Mouse (Mus musculus): Measurements from ENCODE around the gene Ggnbp2. TPM values are rescaled to one million over a fixed set of nuclear protein-coding genes. Genes with fewer than 3 reads are reported as not detected.

Ggnbp2 gene
- total RNA-seq (2017), result 229 and 286 TPM in 2 replicates

DNA sequence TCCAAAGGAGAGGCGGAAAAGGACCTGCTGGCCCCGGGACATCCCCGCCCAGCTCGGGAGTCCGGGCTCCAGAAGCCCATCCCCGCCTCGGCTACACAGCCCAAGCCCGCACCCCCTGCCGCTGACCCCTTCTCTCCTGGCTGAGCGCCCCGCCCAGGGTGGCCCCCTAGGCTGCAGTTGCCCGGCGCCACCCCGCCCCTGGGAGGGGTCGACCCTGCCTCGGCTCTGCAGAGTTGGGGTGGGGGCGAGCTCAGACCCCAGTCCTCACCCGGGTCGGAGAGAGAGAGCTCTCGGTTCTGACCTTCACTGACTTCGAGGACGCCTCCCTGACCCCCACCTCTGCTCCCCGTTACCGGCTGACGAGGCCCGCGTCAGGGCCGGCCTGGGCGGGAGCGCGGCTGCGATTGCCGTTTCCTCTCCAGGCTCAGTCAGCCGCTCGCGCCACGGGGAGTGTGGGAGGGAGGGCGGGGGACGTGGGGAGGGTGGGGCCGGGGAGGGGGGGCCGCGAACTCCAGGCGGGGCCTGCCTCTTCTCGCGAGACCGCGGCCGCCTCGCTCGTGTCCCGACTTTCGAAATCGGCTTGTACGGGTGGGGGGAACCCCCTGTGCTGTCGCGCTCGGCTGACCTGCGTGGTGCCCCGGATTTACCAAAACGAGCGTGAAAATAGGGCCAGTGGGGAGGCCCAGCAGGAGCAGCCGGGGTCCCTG, at the start of gene Ggnbp2:
Ggnbp2 (minus strand) TSS at position 481 of the 707 bp plus-strand sequence.
- peak; percentile 64 for ATAC-seq (ENCODE audit: extremely low read depth, insufficient number of reproducible peaks, low FRiP score, poor library complexity, severe bottlenecking)

DNA sequence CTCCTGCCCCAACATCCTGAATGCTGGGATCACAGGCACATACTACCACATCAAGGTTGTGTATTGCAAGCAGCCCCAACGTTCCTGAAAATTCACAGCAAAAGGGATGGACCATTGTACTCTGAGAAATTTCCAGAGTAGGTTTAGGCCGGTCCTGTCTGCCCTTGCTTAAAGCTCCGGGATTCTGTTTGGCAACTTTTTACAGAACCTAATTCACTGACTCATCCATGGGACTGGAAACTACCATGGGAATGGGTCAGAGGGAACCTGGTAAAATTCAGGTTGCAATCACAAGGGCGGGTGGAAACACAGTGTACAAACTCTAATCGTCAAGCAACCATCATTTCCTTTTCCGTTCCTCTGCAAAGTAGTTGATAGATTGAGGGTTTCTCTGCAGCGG, 49.3 kb upstream of the Ggnbp2 start:
- no peak for ATAC-seq (ENCODE audit: extremely low read depth, insufficient number of reproducible peaks, low FRiP score, poor library complexity, severe bottlenecking)

DNA sequence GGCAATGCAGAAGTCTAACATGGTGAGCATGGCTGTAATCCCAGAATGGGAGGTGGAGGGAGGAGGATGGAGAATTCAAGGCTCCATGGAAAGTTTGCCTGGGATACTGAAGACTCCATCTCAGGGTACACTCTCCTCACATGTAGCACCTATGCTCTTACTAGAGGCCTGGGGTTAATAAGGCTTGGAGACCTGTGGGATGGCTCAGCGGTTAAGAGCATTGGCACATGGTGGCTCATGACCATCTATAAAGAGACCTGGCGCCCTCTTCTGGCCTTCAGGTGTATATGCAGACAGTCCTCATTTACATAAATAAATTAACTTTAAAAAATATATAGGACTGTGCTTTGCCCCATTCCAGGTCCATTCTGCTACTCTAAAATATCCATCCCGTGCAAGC, 48.7 kb upstream of the Ggnbp2 start:
- ATAC-seq (ENCODE audit: extremely low read depth, insufficient number of reproducible peaks, low FRiP score, poor library complexity, severe bottlenecking), result peak; percentile 58

DNA sequence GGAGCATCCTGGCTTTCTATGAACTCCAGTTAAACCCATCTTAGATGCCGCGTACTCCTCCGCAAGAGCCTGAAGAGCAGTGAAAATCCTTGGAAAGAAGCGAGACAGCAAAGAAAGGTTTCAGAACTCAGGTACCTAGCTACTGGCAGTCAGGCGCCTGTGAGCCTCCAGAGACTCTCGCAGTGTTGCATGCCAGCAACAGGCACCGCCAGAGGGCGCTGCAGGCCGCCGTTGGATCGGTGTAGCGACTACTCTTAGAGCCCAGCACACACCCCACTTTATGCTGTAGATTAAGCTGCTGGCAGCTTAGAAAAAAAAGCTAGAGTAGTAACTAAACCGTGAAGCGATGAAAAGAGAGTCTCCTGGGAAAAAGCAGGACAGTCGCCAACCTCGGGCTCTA, 47.8 kb upstream of the Ggnbp2 start:
- ATAC-seq (ENCODE audit: extremely low read depth, insufficient number of reproducible peaks, low FRiP score, poor library complexity, severe bottlenecking), result peak; percentile 60; the same call in 1 of the 2 replicates

DNA sequence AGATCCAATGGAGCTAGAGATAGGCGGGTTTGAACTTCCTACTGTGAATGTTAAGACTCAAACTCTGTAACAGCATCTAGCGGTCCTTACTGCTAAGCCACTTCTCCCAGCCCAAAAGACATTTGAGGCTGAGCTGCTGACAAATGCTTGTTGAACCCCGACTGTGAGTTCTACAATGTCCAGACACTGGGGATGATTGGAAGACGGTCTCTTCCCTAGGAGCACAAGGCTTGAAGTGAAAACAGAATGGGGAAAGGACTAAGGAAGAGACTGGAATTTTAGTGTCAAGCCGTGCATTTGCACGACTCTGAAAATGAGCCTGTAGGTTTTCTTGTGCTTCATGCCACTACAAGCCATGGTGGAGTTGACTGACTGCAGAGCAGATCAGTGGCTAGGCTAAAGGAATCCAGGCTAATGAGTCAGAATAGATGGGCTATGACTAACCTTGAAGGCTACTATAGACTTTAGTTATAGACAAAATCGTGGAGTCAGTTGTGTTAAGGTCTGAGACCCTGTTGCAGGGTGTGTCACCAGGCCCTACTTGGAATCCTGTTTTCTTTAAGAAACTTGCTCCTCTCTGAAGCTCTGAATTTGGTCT, 46.2 kb upstream of the Ggnbp2 start:
- ATAC-seq (ENCODE audit: extremely low read depth, insufficient number of reproducible peaks, low FRiP score, poor library complexity, severe bottlenecking), result no peak

DNA sequence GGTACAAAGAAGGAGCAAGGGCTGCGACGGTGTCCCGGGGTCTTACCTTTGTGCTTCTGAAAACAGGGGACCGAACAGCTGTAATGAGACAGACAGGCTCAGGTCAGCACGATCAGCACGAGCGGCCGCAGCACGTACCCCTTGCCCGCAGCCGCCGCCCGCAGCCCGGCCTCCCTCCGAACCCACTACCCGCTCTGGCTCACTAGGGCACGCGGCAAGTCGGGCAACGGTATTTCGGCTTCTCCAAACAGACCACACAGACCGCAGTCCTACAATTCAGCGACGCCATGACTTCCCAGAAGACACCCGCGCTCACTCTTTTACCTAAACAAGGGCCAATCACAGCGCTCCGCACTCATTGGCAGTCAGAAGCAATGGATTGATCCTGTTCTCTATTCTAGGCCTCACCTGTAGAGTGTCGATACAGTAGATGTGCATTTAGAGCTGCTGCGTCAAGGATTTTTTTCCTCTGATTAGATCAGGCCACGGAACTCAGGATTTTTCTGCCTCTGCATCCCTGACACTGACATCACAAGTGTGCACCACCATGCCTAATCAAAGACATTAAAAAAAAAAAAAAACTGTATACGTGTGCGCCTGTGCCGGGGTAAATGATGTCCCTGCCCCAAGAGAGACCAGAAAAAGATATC, 45.6 kb upstream of the Ggnbp2 start, which contains the start of gene Znhit3:
Znhit3 (minus strand) TSS at position 314 of the 650 bp plus-strand sequence.
- peak; percentile 91 for ATAC-seq (ENCODE audit: extremely low read depth, insufficient number of reproducible peaks, low FRiP score, poor library complexity, severe bottlenecking)

DNA sequence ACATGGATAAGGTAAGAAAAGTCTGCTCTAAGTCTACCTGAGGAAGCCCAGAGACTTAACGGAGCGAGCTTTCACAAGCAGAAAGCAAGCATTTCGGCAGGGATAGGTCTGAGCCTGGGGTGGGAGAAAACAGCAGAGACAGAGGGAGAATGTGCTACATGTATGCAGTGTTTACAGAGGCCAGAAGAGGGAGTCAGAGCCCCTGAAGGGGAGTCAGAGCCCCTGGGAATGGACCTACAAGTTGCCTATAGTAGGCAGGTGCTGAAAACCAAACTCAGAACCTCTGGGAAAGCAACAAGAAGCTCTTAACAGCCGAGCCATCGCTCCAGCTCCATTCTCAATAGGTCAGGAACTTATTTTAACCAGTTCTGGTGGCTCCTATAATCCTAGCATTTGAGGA, 44.1 kb upstream of the Ggnbp2 start:
- ATAC-seq (ENCODE audit: extremely low read depth, insufficient number of reproducible peaks, low FRiP score, poor library complexity, severe bottlenecking), result no peak

DNA sequence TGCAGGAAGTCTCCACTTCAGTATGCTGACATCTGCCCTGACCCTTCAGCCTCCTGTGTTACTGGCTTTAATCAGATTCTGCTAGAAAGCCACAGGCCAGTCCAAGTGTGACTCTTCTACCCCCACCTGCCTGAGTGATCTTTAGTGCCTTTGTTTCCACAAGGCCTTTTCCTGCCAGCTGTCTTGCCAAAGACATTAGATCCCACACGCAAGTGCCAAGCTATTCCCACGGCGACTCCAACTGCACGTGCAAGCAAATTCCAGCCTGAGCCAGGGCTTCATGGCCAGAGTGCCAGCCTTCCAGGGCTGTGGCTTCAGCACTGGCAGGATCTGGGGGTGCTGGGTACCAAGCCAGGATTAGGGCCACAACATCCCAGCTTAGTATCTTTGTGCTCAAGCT, 39.8 kb upstream of the Ggnbp2 start:
- no peak for ATAC-seq (ENCODE audit: extremely low read depth, insufficient number of reproducible peaks, low FRiP score, poor library complexity, severe bottlenecking)

DNA sequence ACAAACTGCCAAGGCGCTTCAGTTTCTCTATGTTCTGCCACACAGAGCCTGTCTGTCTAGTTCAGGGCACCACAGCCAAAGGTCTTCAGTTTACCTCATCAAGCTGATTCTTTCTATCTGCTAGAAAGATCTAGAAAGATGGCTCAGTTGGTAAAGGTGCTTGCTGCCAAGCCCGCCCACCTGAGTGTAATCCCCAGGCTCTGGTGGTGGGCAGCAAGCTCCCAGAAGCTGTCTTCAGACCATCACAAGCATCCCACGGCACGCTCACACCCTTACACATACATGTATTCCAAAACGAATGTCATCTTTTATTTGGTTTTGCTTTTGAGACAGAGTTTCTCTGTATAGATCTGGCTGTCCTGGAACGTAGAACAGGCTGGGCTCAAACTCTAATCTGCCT, 37.9 kb upstream of the Ggnbp2 start:
- no peak for ATAC-seq (ENCODE audit: extremely low read depth, insufficient number of reproducible peaks, low FRiP score, poor library complexity, severe bottlenecking)

DNA sequence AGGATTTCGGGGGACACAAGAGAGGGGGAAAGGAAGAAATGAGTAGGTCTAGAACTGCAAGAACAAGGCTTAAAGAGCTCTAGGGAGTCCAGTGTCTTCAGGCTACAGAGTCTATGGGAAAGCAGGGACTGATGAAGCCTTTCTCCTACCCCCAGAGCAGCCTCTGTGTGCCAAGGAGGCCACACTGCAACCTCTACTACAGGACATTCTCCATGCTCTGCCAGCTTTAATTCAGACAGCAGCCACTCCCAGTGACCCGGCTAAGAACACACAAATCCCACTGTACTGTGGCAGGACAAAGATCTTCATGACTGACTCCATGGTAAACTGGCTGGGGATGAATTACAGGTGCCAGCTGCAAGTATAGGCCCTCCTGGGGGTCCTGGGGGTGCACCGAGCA, 36.5 kb upstream of the Ggnbp2 start:
- no peak for ATAC-seq (ENCODE audit: extremely low read depth, insufficient number of reproducible peaks, low FRiP score, poor library complexity, severe bottlenecking)

DNA sequence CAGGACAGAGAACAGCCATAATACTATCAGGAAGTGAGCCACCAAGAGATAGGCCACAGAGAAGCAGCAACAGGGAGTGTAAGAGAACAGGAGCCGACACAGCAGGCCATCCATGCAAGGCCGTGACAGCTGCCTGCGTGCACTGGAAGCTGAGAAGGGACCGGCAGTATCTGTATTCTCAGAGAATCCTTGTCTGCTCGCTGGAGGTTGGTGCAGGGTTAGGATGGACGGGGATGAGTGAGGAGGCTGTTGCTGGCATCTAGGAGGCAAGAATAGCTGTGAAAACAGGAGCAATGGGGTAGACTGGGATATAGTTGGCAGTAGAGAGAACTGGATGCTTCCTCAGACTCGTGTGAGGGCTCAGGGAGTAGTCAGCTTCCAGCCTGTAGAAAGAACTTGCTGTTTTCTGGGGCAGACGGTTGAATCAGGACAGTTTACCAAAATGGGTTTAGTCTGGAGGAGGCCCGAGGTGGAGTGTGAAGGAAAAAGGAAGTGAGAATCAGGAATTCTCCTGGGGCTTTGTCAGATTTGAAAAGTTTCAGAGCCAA, 34.1 kb upstream of the Ggnbp2 start:
- ATAC-seq (ENCODE audit: extremely low read depth, insufficient number of reproducible peaks, low FRiP score, poor library complexity, severe bottlenecking), result no peak

DNA sequence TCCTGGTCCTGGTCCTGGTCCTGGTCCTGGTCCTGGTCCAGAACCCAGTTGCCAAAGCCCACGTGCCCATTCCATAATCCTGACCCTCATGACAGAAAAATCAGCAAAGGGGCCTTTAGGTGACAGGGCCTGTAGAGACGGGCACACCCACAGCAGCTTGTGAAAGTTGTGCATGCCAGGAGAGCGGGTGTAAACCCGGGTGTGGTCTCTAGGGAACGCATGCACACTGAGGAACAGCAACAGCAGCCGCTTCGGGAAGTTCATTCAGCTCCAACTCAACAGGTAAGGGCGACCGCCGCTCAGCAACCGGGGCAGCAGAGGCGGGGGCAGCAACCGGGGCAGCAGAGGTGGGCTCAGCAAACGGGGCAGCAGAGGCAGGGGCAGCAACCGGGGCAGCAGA, 22.5 kb upstream of the Ggnbp2 start:
- ATAC-seq (ENCODE audit: extremely low read depth, insufficient number of reproducible peaks, low FRiP score, poor library complexity, severe bottlenecking), result no peak

DNA sequence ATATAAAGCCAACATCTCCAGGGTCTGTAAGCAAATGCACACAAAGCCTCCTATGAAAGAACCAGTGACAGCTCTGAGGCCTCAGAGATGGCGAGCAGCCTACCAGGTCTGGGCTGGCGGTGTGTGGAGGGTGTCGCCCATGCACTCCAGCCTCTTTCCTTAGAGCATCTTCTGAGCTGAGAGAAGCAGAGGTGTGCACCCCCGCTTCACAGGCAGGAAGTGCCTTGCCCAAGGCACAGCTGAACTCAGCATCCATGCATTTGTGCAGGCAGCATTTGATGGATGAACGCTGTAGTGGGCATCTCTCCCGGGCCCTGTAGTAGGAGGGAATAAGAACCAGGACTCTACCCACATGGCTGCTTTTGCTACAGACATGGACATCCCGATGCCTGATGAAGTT, 21.1 kb upstream of the Ggnbp2 start:
- no peak for ATAC-seq (ENCODE audit: extremely low read depth, insufficient number of reproducible peaks, low FRiP score, poor library complexity, severe bottlenecking)

DNA sequence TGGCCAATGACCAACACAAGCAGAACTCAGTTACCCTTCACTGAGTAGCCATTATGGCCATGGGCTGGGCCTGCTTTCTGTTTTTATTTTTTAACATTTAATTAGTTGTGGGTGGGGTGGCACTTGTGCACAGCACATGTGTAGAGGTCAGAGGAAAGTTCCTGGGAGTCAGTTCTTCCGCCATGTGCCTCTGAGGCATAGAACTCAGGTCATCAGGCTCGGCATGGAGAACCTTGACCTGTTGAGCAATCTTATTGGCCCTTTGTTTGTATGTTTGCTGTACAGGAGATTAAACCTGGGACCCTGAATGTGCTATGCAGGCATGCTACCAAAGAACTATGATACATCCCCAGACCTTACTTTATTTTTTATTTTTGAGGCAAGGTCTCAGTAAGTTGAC, 18.9 kb upstream of the Ggnbp2 start:
- no peak for ATAC-seq (ENCODE audit: extremely low read depth, insufficient number of reproducible peaks, low FRiP score, poor library complexity, severe bottlenecking)

DNA sequence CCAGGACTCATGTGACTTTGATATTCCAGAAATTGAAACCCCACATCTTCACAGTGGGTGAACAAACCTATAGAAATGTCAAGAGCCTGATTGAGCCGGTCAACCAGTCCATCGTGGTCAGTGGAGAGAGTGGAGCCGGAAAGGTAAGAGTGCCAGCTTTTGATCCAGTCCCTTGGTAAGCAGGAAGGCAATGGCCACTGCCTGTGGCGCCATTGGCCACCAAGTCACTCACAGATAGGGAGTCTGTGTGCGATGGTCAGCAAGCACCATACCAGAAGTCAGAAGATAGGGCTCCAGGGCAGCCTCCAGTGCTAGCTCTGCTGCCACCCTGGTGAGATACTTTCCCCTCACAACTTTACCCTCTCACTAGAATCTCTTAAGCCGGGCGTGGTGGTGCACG, 17.4 kb upstream of the Ggnbp2 start:
- no peak for ATAC-seq (ENCODE audit: extremely low read depth, insufficient number of reproducible peaks, low FRiP score, poor library complexity, severe bottlenecking)

DNA sequence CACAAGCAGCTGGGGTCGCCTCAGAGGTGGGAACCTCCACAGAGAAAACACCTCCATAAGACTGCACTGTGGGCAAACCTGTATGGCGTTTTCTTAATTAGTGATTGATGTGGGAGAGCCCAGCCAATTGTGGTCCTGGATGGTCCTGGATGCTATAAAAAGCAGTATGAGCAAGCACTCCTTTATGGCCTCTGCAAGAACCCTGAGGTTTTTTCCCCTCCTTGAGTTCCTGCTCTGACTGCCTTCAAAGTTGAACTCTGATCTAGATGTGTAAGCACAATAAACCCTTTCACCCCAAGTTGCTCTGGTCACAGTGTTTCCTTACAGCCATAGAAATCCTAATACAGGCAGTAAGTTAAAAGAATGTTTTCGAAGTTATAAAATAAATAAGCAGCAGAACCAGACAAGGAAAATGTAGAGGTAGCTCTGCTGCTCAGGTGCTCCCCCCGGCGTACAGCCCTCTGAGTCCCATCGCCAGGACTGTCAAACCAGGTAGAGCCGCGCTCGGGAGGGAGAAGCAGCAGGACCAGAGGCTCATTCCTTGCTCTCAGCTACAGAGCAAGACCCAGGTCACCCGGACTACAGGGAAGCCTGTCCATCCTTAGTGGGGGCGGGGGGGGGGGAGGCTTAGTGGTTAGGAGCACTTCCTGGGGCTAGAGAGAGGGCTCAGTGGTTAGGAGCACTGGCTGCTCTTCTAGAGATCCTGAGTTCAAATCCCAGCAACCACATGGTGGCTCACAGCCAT, 16.3 kb upstream of the Ggnbp2 start:
- ATAC-seq (ENCODE audit: extremely low read depth, insufficient number of reproducible peaks, low FRiP score, poor library complexity, severe bottlenecking), result no peak

DNA sequence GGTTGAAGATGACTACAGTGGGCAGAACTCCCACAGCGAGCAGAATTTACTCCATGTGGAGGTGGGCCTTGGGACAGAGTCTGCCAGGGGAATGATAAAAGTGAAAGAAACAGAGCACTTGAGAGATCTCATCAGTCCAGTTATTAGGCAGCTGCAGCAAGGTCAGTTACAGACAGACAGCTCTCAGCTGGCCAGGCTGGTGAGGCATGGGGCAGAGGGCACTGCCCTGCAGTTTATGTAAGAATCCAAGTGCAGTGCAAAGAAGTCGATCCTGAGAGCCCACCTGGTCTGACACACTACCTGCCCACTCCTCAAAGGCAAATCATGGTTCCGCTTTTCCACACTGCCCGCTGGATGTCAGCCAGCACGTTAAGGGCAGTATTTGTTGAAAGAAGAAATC, 15.6 kb upstream of the Ggnbp2 start:
- ATAC-seq (ENCODE audit: extremely low read depth, insufficient number of reproducible peaks, low FRiP score, poor library complexity, severe bottlenecking), result no peak

DNA sequence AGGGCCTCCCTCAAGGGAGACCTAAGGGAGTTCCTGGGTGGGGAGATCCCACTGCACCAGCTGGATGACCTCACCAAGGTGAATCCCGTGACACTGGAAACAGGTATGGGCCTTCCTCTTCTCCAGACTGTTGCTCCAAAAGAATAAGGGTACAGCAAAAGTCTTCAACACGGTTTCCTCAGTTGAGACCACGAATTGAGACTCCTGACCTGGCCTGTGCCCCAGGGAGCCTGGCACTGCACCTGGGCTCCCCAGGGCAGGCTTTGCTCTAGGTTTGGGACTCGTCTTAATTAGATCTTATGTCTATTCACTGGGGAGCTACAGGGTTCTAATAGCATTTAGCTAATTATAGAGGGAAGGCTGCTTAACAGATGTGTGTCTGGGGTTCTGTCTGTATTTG, 14.6 kb upstream of the Ggnbp2 start:
- no peak for ATAC-seq (ENCODE audit: extremely low read depth, insufficient number of reproducible peaks, low FRiP score, poor library complexity, severe bottlenecking)

DNA sequence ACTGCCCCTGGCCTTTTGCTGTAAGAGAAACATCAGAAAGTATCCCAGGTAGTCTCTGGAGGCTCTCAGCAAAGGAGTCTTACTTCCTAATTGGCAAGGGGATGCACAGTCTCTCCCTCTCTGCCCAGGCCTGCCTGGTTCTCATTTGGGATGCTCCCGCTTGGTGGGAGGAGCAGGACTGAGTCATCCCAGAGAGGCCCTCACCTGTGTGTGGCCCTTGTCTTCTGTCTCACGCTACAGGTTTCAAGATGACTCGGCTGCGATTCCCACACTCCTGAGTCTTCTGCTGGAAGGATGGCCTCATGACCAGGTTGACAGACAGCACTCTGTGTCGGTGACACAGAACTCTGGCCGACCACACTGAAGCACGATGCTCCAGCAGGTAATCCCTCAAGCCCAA, 11.7 kb upstream of the Ggnbp2 start:
- no peak for ATAC-seq (ENCODE audit: extremely low read depth, insufficient number of reproducible peaks, low FRiP score, poor library complexity, severe bottlenecking)
